Mouse (Mus musculus) forebrain, embryonic 12.5 days (tissue): Measurements from ENCODE around the gene Ppard. TPM values are rescaled to one million over a fixed set of nuclear protein-coding genes. Genes with fewer than 3 reads are reported as not detected.
A peak's percentile ranks its signal among the peaks of the same experiment; 100 is the strongest.

Source experiments
- ATAC-seq: fragments of 200-750 bp; cut with Nextera tagmentation; 2 replicates; pipeline ENCODE4 v1.8.0; 2017; ENCODE audit warnings: moderate TSS enrichment; ENCODE audit not compliant: low FRiP score
- H3K27ac ChIP-seq: fragments of 300-500 bp; sonication (generic); 2 replicates; pipeline ENCODE4 v1.5.1; 2016; ENCODE audit warnings: mild to moderate bottlenecking
- H3K27me3 ChIP-seq: fragments of 300-500 bp; sonication (generic); 2 replicates; pipeline ENCODE4 v1.6.1; 2016; ENCODE audit warnings: mild to moderate bottlenecking
- H3K36me3 ChIP-seq: fragments of 300-500 bp; sonication (generic); replicated peaks from 2 replicates; pipeline ENCODE4 v1.6.1; 2016; ENCODE audit warnings: mild to moderate bottlenecking
- H3K4me1 ChIP-seq: fragments of 300-500 bp; sonication (generic); 2 replicates; pipeline ENCODE4 v1.6.1; 2016
- H3K4me2 ChIP-seq: fragments of 300-500 bp; sonication (generic); 2 replicates; pipeline ENCODE4 v1.6.1; 2016; ENCODE audit warnings: mild to moderate bottlenecking, moderate library complexity
- H3K4me3 ChIP-seq: fragments of 300-500 bp; sonication (generic); replicated peaks from 2 replicates; pipeline ENCODE4 v1.5.1; 2016; ENCODE audit warnings: mild to moderate bottlenecking
- H3K9ac ChIP-seq: fragments of 300-500 bp; sonication (generic); 2 replicates; pipeline ENCODE4 v1.6.1; 2016; ENCODE audit warnings: mild to moderate bottlenecking
- H3K9me3 ChIP-seq: fragments of 300-500 bp; sonication (generic); 2 replicates; pipeline ENCODE4 v1.6.1; 2016
- WGBS: fragments of 180-500 bp; shearing (Covaris S2); methylation state at CpG from one replicate; pipeline ENCODE4 v1.1.7; 2016; 5-methylcytosine and 5-hydroxymethylcytosine counted together
- polyA plus RNA-seq: library from polyadenylated mRNA; unstranded; fragments of >200 nt; fragmentation: Nextera tagmentation; extraction: Ambion mirVana; gene quantifications from 2 replicates; pipeline ENCODE4 v1.2.1, GENCODE M21; 2016

Gene Ppard
- polyA plus RNA-seq, 1 experiment from 2014 or later: 1.6 TPM

GRCm38 (mm10) chr17:28247613-28248012 lies 15.1 kb downstream of the Ppard start:
- Histone ChIP-seq H3K27me3 (no peaks in the 10 kb centered on the region), H3K4me2 (no peak overlapping the region), H3K36me3 (no peaks in the 10 kb centered on the region), H3K9ac (0 out of 2 replicates have a peak overlapping the region, but pooled peaks have one; percentile 4), H3K9me3 (no peaks in the 10 kb centered on the region), H3K27ac (no peak overlapping the region), H3K4me1 (peaks cover 33% of the 10 kb centered on the region), H3K4me3 (no peak overlapping the region)
- no peak for ATAC-seq
- 77% methylated on average over 6 of the region's 6 CpGs for WGBS

GRCm38 (mm10) chr17:28249062-28249461 lies 16.6 kb downstream of the Ppard start:
- 82% methylated on average over 12 of the region's 12 CpGs for WGBS
- no peak overlapping the region for H3K27ac ChIP-seq
- no peak overlapping the region for H3K4me2 ChIP-seq
- peaks cover 33% of the 10 kb centered on the region for H3K4me1 ChIP-seq
- ATAC-seq: no peak
- H3K9me3 ChIP-seq: no peaks in the 10 kb centered on the region
- H3K9ac ChIP-seq: no peak overlapping the region
- no peak overlapping the region for H3K4me3 ChIP-seq
- H3K36me3 ChIP-seq: no peaks in the 10 kb centered on the region
- H3K27me3 ChIP-seq: no peaks in the 10 kb centered on the region

GRCm38 (mm10) chr17:28251579-28252280 lies 19.2 kb downstream of the Ppard start:
- Histone ChIP-seq H3K36me3 (no peaks in the 10 kb centered on the region), H3K4me3 (no peak overlapping the region), H3K9me3 (no peaks in the 10 kb centered on the region), H3K4me1 (peaks cover 31% of the 10 kb centered on the region; the same call in 1 of the 2 replicates), H3K4me2 (no peak overlapping the region), H3K27ac (no peak overlapping the region), H3K9ac (no peak overlapping the region), H3K27me3 (no peaks in the 10 kb centered on the region)
- no peak for ATAC-seq
- 89% methylated on average over 12 of the region's 12 CpGs for WGBS

- ATAC-seq: no peak
- H3K9me3 ChIP-seq: no peaks in the 10 kb centered on the region
- no peaks in the 10 kb centered on the region for H3K27me3 ChIP-seq
- H3K9ac ChIP-seq: no peak overlapping the region
- no peak overlapping the region for H3K4me3 ChIP-seq
- no peaks in the 10 kb centered on the region for H3K36me3 ChIP-seq
- peak overlapping the region; percentile 5; the same call in 1 of the 2 replicates for H3K27ac ChIP-seq
- 90% methylated on average over 5 of the region's 5 CpGs for WGBS
- H3K4me1 ChIP-seq: peaks cover 27% of the 10 kb centered on the region; the same call in 1 of the 2 replicates
- H3K4me2 ChIP-seq: no peak overlapping the region
Observed at GRCm38 (mm10) chr17:28252281-28252648, 19.8 kb downstream of the Ppard start.

GRCm38 (mm10) chr17:28253216-28253615 lies 20.7 kb downstream of the Ppard start:
- peaks cover 22% of the 10 kb centered on the region; the same call in 1 of the 2 replicates for H3K4me1 ChIP-seq
- no peak overlapping the region for H3K4me3 ChIP-seq
- no peak overlapping the region for H3K27ac ChIP-seq
- H3K27me3 ChIP-seq: no peaks in the 10 kb centered on the region
- no peak for ATAC-seq
- no peak overlapping the region for H3K9ac ChIP-seq
- no peak overlapping the region for H3K4me2 ChIP-seq
- H3K36me3 ChIP-seq: no peaks in the 10 kb centered on the region
- H3K9me3 ChIP-seq: no peaks in the 10 kb centered on the region
- 88% methylated on average over 7 of the region's 7 CpGs for WGBS

- no peaks in the 10 kb centered on the region for H3K9me3 ChIP-seq
- peaks cover 16% of the 10 kb centered on the region; the same call in 1 of the 2 replicates for H3K4me1 ChIP-seq
- H3K27me3 ChIP-seq: no peaks in the 10 kb centered on the region
- no peaks in the 10 kb centered on the region for H3K36me3 ChIP-seq
- no peak overlapping the region for H3K4me2 ChIP-seq
- WGBS: 50% methylated on average over 4 of the region's 4 CpGs
- ATAC-seq: no peak
- H3K27ac ChIP-seq: peak overlapping the region; percentile 61; the same call in 1 of the 2 replicates
- no peak overlapping the region for H3K9ac ChIP-seq
- no peak overlapping the region for H3K4me3 ChIP-seq
Observed at GRCm38 (mm10) chr17:28254804-28255203, 22.3 kb downstream of the Ppard start.

- no peak overlapping the region for H3K4me2 ChIP-seq
- no peaks in the 10 kb centered on the region for H3K9me3 ChIP-seq
- no peaks in the 10 kb centered on the region for H3K36me3 ChIP-seq
- peaks cover 16% of the 10 kb centered on the region; the same call in 1 of the 2 replicates for H3K4me1 ChIP-seq
- no peaks in the 10 kb centered on the region for H3K27me3 ChIP-seq
- H3K27ac ChIP-seq: no peak overlapping the region; the same call in 1 of the 2 replicates
- no peak overlapping the region for H3K9ac ChIP-seq
- H3K4me3 ChIP-seq: no peak overlapping the region
- 44% methylated on average over 5 of the region's 5 CpGs for WGBS
- no peak for ATAC-seq
Observed at GRCm38 (mm10) chr17:28255651-28256050, 23.2 kb downstream of the Ppard start.

GRCm38 (mm10) chr17:28256651-28257328 lies 24.3 kb downstream of the Ppard start:
- ATAC-seq: no peak
- WGBS: 80% methylated on average over 13 of the region's 13 CpGs
- peak overlapping the region; percentile 26; the same call in 1 of the 2 replicates for H3K27ac ChIP-seq
- H3K4me2 ChIP-seq: no peak overlapping the region
- no peaks in the 10 kb centered on the region for H3K9me3 ChIP-seq
- H3K4me1 ChIP-seq: peaks cover 16% of the 10 kb centered on the region; the same call in 1 of the 2 replicates
- H3K27me3 ChIP-seq: no peaks in the 10 kb centered on the region
- H3K9ac ChIP-seq: no peak overlapping the region
- no peaks in the 10 kb centered on the region for H3K36me3 ChIP-seq
- H3K4me3 ChIP-seq: no peak overlapping the region

- H3K27ac ChIP-seq: no peak overlapping the region
- H3K4me2 ChIP-seq: no peak overlapping the region
- H3K9ac ChIP-seq: no peak overlapping the region
- peaks cover 16% of the 10 kb centered on the region; the same call in 1 of the 2 replicates for H3K4me1 ChIP-seq
- no peak for ATAC-seq
- H3K36me3 ChIP-seq: no peaks in the 10 kb centered on the region
- H3K4me3 ChIP-seq: no peak overlapping the region
- WGBS: 85% methylated on average over 9 of the region's 9 CpGs
- H3K27me3 ChIP-seq: no peaks in the 10 kb centered on the region
- no peaks in the 10 kb centered on the region for H3K9me3 ChIP-seq
Observed at GRCm38 (mm10) chr17:28258325-28258724, 25.8 kb downstream of the Ppard start.

GRCm38 (mm10) chr17:28259890-28260542 lies 27.5 kb downstream of the Ppard start:
- no peak for ATAC-seq
- 82% methylated on average over 16 of the region's 16 CpGs for WGBS
- Histone ChIP-seq H3K27me3 (no peaks in the 10 kb centered on the region), H3K27ac (no peak overlapping the region), H3K4me3 (no peak overlapping the region), H3K9me3 (no peaks in the 10 kb centered on the region), H3K4me2 (no peak overlapping the region), H3K9ac (no peak overlapping the region), H3K4me1 (peaks cover 13% of the 10 kb centered on the region; the same call in 1 of the 2 replicates), H3K36me3 (no peaks in the 10 kb centered on the region)

GRCm38 (mm10) chr17:28260543-28260909 lies 28.0 kb downstream of the Ppard start:
- no peak for ATAC-seq
- no peaks in the 10 kb centered on the region for H3K9me3 ChIP-seq
- no peak overlapping the region for H3K27ac ChIP-seq
- peaks cover 9% of the 10 kb centered on the region; the same call in 1 of the 2 replicates for H3K4me1 ChIP-seq
- H3K36me3 ChIP-seq: no peaks in the 10 kb centered on the region
- no peak overlapping the region for H3K9ac ChIP-seq
- no peak overlapping the region for H3K4me2 ChIP-seq
- no peak overlapping the region for H3K4me3 ChIP-seq
- H3K27me3 ChIP-seq: no peaks in the 10 kb centered on the region
- 81% methylated on average over 9 of the region's 9 CpGs for WGBS

GRCm38 (mm10) chr17:28261795-28262194 lies 29.3 kb downstream of the Ppard start:
- no peak for ATAC-seq
- Histone ChIP-seq H3K4me2 (no peak overlapping the region), H3K27me3 (no peaks in the 10 kb centered on the region), H3K9me3 (no peaks in the 10 kb centered on the region), H3K36me3 (no peaks in the 10 kb centered on the region), H3K4me3 (no peak overlapping the region), H3K27ac (no peak overlapping the region), H3K4me1 (peaks cover 4% of the 10 kb centered on the region; the same call in 1 of the 2 replicates), H3K9ac (no peak overlapping the region)
- WGBS: 83% methylated on average over 11 of the region's 11 CpGs
